12 mouse cellular contexts compared by ENCODE assay signal in genomic region chr19:23034117-23034516, GRCm38 (mm10).
"Had no signal": no experiment of that assay in that cellular context is flagged by ENCODE, and none has a peak within 500 bp of the region (broad histone marks: within the 10 kb centered on the region; RNA-seq: fewer than 3 reads in every experiment).

No protein-coding gene starts in this region.

- H3K4me3 ChIP-seq: limb, embryonic 15.5 days; liver, embryonic 15.5 days; midbrain, embryonic 13.5 days had no signal

- H3K27me3 ChIP-seq: limb, embryonic 15.5 days; liver, embryonic 15.5 days; midbrain, embryonic 13.5 days had no signal

- ATAC-seq: midbrain, embryonic 13.5 days had no signal

- H3K36me3 ChIP-seq: limb, embryonic 15.5 days; liver, embryonic 15.5 days; midbrain, embryonic 13.5 days had no signal

- H3K9ac ChIP-seq: limb, embryonic 15.5 days; liver, embryonic 15.5 days; lung, embryonic 14.5 days; midbrain, embryonic 13.5 days had no signal

- H3K4me1 ChIP-seq: limb, embryonic 15.5 days; liver, embryonic 15.5 days; midbrain, embryonic 13.5 days had no signal

- DNase-seq: kidney, adult 11 months; kidney, postnatal 14 days; layer of hippocampus, adult 9-11 months; layer of hippocampus, postnatal 36 days; lung, embryonic 14.5 days; lung, postnatal 14 days; spleen, adult 18-20 months; thymus, adult 18-20 months; thymus, postnatal 14 days had no signal

- H3K9me3 ChIP-seq: limb, embryonic 15.5 days; liver, embryonic 15.5 days; midbrain, embryonic 13.5 days had no signal

- H3K4me2 ChIP-seq: limb, embryonic 15.5 days; liver, embryonic 15.5 days; lung, embryonic 14.5 days; midbrain, embryonic 13.5 days had no signal

- H3K27ac ChIP-seq: limb, embryonic 15.5 days; liver, embryonic 15.5 days; midbrain, embryonic 13.5 days had no signal
